In the genomic region with DNA sequence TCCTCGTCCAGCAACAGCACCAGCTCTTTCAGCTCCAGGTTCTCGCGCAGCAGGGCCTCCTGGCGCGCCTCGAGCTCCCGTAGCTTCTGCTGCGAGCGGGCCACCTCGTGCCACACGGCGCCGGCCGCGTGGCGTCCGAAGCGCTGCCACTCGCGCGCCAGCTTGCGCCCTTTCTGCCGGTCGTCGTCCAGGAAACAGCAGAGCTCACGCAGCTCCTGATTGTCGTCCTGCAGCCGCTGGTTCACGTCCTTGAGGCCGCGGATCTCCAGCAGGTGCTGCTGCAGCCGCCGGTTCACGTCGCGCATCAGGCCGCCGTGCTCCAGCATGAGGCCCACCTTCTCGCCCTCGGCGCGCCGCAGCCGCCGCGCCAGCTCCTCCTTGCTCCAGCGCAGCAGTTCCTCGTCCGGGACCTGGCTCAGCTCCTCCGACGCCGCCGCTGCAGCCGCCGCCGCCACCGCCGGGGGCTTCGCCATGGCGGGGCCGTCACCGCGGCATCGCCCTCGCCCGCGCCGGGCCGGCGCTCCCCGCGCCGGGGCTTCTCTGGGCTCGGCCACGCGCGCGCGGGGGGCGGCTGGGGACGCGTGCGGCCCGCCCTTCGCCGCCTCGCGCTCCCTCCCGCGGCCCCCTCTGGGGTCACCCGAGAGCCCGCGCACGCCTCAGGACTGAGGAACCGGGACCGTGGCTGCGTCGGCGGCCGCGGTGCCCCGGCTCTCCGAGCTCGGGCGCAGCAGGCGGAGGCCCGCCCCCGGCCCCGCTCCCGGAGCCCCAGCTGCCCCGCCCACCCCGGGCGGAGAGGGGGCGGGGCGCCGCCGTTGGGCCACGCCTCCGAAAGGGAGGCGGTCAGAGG, we compare ENCODE assay signal across 8 mouse cellular contexts. TPM values are rescaled to one million over a fixed set of nuclear protein-coding genes. Genes with fewer than 3 reads are reported as not detected.
A peak's percentile ranks its signal among the peaks of the same experiment; 100 is the strongest.
DNase-seq lines count a peak whose midpoint lies in the region; ATAC-seq and TF ChIP-seq lines count a peak whose summit lies in the region.

Ccdc85c (minus strand) TSS at position 765 of the 847 bp plus-strand sequence.

- intact Hi-C loops in gastrocnemius, postnatal 14 days (cut with DNase I; ENCODE audit: low total_unique reads), result loop anchor here (2.0 kb wide), 1 partner anchor 56 kb away; no protein-coding TSS in a partner anchor

- TF ChIP-seq EP300 in MEL (IDR thresholded peaks at IDR 0.05; ENCODE audit: low read depth in 1 of 2, low read length in 2 of 2), result no peak

- TF ChIP-seq CTCF in MEL (IDR thresholded peaks at IDR 0.05 in 2 of 3, conservative IDR thresholded peaks at IDR 0.05 in 1 of 3; ENCODE audit: control insufficient read depth in 1 of 3, insufficient read depth in 1 of 3, low read depth in 2 of 3, low read length in 3 of 3, poor library complexity in 1 of 3, severe bottlenecking in 1 of 3), result no peak

- H3K27me3 ChIP-seq in MEL (ENCODE audit: control insufficient read depth in 1 of 2, insufficient read depth in 2 of 2, low read length in 2 of 2), result no peaks in the 10 kb centered on the region; a peak in 1 of 4 replicates
- H3K27me3 ChIP-seq in intestine, embryonic 14.5 days (replicated peaks; ENCODE audit: control insufficient read depth, insufficient read depth, low read length), result no peaks in the 10 kb centered on the region; the same call in 1 of the 2 replicates
- H3K27me3 ChIP-seq in liver, embryonic 11.5 days (replicated peaks; ENCODE audit: control insufficient read depth, insufficient read depth, low read length), result peaks cover 18% of the 10 kb centered on the region
- no peaks in the 10 kb centered on the region for H3K27me3 ChIP-seq in neural tube, embryonic 12.5 days (replicated peaks)

- H3K79me2 ChIP-seq in MEL (ENCODE audit: control insufficient read depth, insufficient read depth, low read length, poor library complexity), result peaks cover 26% of the 10 kb centered on the region

- H3K4me3 ChIP-seq in MEL (ENCODE audit: control insufficient read depth in 1 of 2, insufficient read depth in 1 of 2, low read depth in 2 of 2, low read length in 2 of 2), result peak within 1 kb of the TSS; percentile 68 to 80
- peak within 1 kb of the TSS; percentile 79 for H3K4me3 ChIP-seq in intestine, embryonic 14.5 days (ENCODE audit: low read depth, low read length)
- H3K4me3 ChIP-seq in liver, embryonic 11.5 days (ENCODE audit: low read depth, low read length), result peak within 1 kb of the TSS; percentile 69
- peak within 1 kb of the TSS; percentile 92 for H3K4me3 ChIP-seq in neural tube, embryonic 12.5 days

- DNase-seq in CD4-positive, CD25-positive, alpha-beta regulatory T cell, adult 2 months (ENCODE audit: low read depth, low spot score), result peak; percentile 75
- DNase-seq in MEL (ENCODE audit: low read depth, low spot score), result peak; percentile 52
- peak; percentile 74 to 77 for DNase-seq in cerebellum, postnatal 25 days
- peak; percentile 42 for DNase-seq in gastrocnemius, postnatal 14 days
- peak; percentile 81 for DNase-seq in intestine, embryonic 14.5 days (ENCODE audit: low spot score)
- peak; percentile 70 for DNase-seq in liver, embryonic 11.5 days (ENCODE audit: low spot score)

- no peaks in the 10 kb centered on the region for H3K9me3 ChIP-seq in MEL (replicated peaks; ENCODE audit: insufficient read depth, low read length)
- no peaks in the 10 kb centered on the region for H3K9me3 ChIP-seq in intestine, embryonic 14.5 days (ENCODE audit: control insufficient read depth, low read length)
- no peaks in the 10 kb centered on the region for H3K9me3 ChIP-seq in liver, embryonic 11.5 days (ENCODE audit: control insufficient read depth, low read length)
- no peaks in the 10 kb centered on the region for H3K9me3 ChIP-seq in neural tube, embryonic 12.5 days

- WGBS in intestine, embryonic 14.5 days, result 1% methylated on average over 92 of the region's 120 CpGs
- under 1% methylated on average over 115 of the region's 120 CpGs for WGBS in liver, embryonic 11.5 days
- WGBS in neural tube, embryonic 12.5 days, result under 1% methylated on average over 116 of the region's 120 CpGs

- TF ChIP-seq RAD21 in MEL (IDR thresholded peaks at IDR 0.05; ENCODE audit: low read depth, low read length), result no peak

- H3K27ac ChIP-seq in MEL (ENCODE audit: control insufficient read depth, low read depth, low read length), result 0 out of 2 replicates have a peak within 1 kb of the TSS, but pooled peaks have one; percentile 15
- H3K27ac ChIP-seq in intestine, embryonic 14.5 days (ENCODE audit: low read depth), result peak within 1 kb of the TSS; percentile 52
- peak within 1 kb of the TSS; percentile 60 for H3K27ac ChIP-seq in liver, embryonic 11.5 days (ENCODE audit: low read depth, low read length)
- peak within 1 kb of the TSS; percentile 97 for H3K27ac ChIP-seq in neural tube, embryonic 12.5 days

- peak within 1 kb of the TSS; percentile 97 for H3K4me2 ChIP-seq in intestine, embryonic 14.5 days (ENCODE audit: low read length)
- H3K4me2 ChIP-seq in liver, embryonic 11.5 days, result peak within 1 kb of the TSS; percentile 96
- H3K4me2 ChIP-seq in neural tube, embryonic 12.5 days (replicated peaks), result peak within 1 kb of the TSS; percentile 98

- no peaks in the 10 kb centered on the region; a peak in 1 of 4 replicates for H3K36me3 ChIP-seq in MEL (ENCODE audit: control insufficient read depth in 1 of 2, insufficient read depth in 2 of 2, low read length in 2 of 2)
- H3K36me3 ChIP-seq in intestine, embryonic 14.5 days (ENCODE audit: control insufficient read depth, insufficient read depth, low read length), result no peaks in the 10 kb centered on the region
- no peaks in the 10 kb centered on the region for H3K36me3 ChIP-seq in liver, embryonic 11.5 days (ENCODE audit: control insufficient read depth, insufficient read depth, low read length)
- H3K36me3 ChIP-seq in neural tube, embryonic 12.5 days, result no peaks in the 10 kb centered on the region

- peak; percentile 34 to 37; a peak in 1 of 4 replicates for TF ChIP-seq POLR2A in MEL (IDR thresholded peaks at IDR 0.05; ENCODE audit: control insufficient read depth in 1 of 2, insufficient read depth in 1 of 2, low read depth in 1 of 2, low read length in 2 of 2, poor library complexity in 1 of 2)

- no peak; the same call in 1 of the 2 replicates for ATAC-seq in intestine, embryonic 14.5 days (replicated peaks; ENCODE audit: low FRiP score, low TSS enrichment, low read depth)
- ATAC-seq in liver, embryonic 11.5 days (replicated peaks; ENCODE audit: low FRiP score), result no peak; the same call in 1 of the 2 replicates
- ATAC-seq in neural tube, embryonic 12.5 days (ENCODE audit: low FRiP score, low read depth), result no peak; the same call in 1 of the 2 replicates
- ATAC-seq in megakaryocyte progenitor cell, adult 5-6 weeks (replicated peaks; ENCODE audit: poor library complexity), result no peak

- H3K4me1 ChIP-seq in MEL (ENCODE audit: control insufficient read depth in 1 of 2, insufficient read depth in 2 of 2, low read length in 2 of 2), result no peaks in the 10 kb centered on the region
- peaks cover 56% of the 10 kb centered on the region for H3K4me1 ChIP-seq in intestine, embryonic 14.5 days (replicated peaks; ENCODE audit: control insufficient read depth, insufficient read depth, low read length)
- peaks cover 60% of the 10 kb centered on the region for H3K4me1 ChIP-seq in liver, embryonic 11.5 days (replicated peaks; ENCODE audit: control insufficient read depth, insufficient read depth, low read length)
- H3K4me1 ChIP-seq in neural tube, embryonic 12.5 days, result peaks cover 78% of the 10 kb centered on the region

- peak within 1 kb of the TSS; percentile 80 for H3K9ac ChIP-seq in MEL (ENCODE audit: control insufficient read depth, low read depth, low read length, poor library complexity, severe bottlenecking)
- H3K9ac ChIP-seq in intestine, embryonic 14.5 days (ENCODE audit: low read length), result peak within 1 kb of the TSS; percentile 67
- H3K9ac ChIP-seq in liver, embryonic 11.5 days (ENCODE audit: low read depth, low read length), result peak within 1 kb of the TSS; percentile 71
- H3K9ac ChIP-seq in neural tube, embryonic 12.5 days, result peak within 1 kb of the TSS; percentile 92

TF ChIP-seq in MEL, 35 proteins besides CTCF, POLR2A, EP300 and RAD21:
- TF ChIP-seq E2F4 (IDR thresholded peaks at IDR 0.05; ENCODE audit: borderline replicate concordance, low read depth, low read length), result no peak
- TF ChIP-seq CHD2 (IDR thresholded peaks at IDR 0.05; ENCODE audit: low read length), result no peak
- TF ChIP-seq MAX (IDR thresholded peaks at IDR 0.05; ENCODE audit: low read length), result peak; percentile 60; the same call in 1 of the 2 replicates
- no peak for TF ChIP-seq ZKSCAN1 (IDR thresholded peaks at IDR 0.05; ENCODE audit: low read depth, low read length)
- 0 out of 2 replicates have a peak, but pooled peaks have one; percentile 20 for TF ChIP-seq MYC (IDR thresholded peaks at IDR 0.05; ENCODE audit: low read depth, low read length)
- no peak for TF ChIP-seq NRF1 (IDR thresholded peaks at IDR 0.05; ENCODE audit: insufficient read depth, low read depth, low read length, poor library complexity, severe bottlenecking)
- no peak for TF ChIP-seq HCFC1 (IDR thresholded peaks at IDR 0.05; ENCODE audit: low read depth, low read length)

RNA-seq across cellular contexts. Expression of gene Ccdc85c, which starts in this region (rescaled TPM):
- 15.9 and 19.8 TPM in 2 replicates for total RNA-seq in MEL (2012; rRNA removed)
- 10 to 100 TPM in 1 of 2 experiments, not detected in 1; 24.8 TPM for polyA plus RNA-seq in MEL (2012; ENCODE audit: insufficient read depth in 1 of 2, insufficient read length in 2 of 2, low read depth in 1 of 2, low replicate concordance in 2 of 2, missing spikeins in 1 of 2)
- 1 to 10 TPM; 5.4 to 5.7 TPM for total RNA-seq in gastrocnemius, postnatal 14 days (2021)
- polyA plus RNA-seq in intestine, embryonic 14.5 days (2014; fragmentation: Nextera tagmentation; extraction: Ambion mirVana), result 10.9 and 11.2 TPM in 2 replicates
- 5.9 and 7.4 TPM in 2 replicates for polyA plus RNA-seq in liver, embryonic 11.5 days (2014; fragmentation: Nextera tagmentation; extraction: Ambion mirVana)
- polyA plus RNA-seq in neural tube, embryonic 12.5 days (2016; fragmentation: Nextera tagmentation; extraction: Ambion mirVana), result 14.5 and 20.4 TPM in 2 replicates
- 0.39 and 0.64 TPM in 2 replicates for total RNA-seq in megakaryocyte progenitor cell, adult 5-6 weeks (2015)
- total RNA-seq in megakaryocyte progenitor cell, adult 5-6 weeks (2017), result 0.46 and 1.6 TPM in 2 replicates

Comparison
In these comparisons a context has a peak if more than half of its experiments do, and no peak if none do; other contexts are left out.
1. H3K27ac ChIP-seq: peak in every context shown above with its lines; median percentile 97 in neural tube, embryonic 12.5 days; 60 in liver, embryonic 11.5 days; 52 in intestine, embryonic 14.5 days; 15 in MEL.